Mouse (Mus musculus): ENCODE measurements around the gene Fndc5.

The Fndc5 gene

GRCm38 (mm10) chr4:129147552-129148103 lies 10.8 kb downstream of the Fndc5 start:
- no peak for DNase-seq

- DNase-seq: no peak
These were observed 12.5 kb downstream of the Fndc5 start for GRCm38 (mm10) chr4:129149321-129149720.

DNA sequence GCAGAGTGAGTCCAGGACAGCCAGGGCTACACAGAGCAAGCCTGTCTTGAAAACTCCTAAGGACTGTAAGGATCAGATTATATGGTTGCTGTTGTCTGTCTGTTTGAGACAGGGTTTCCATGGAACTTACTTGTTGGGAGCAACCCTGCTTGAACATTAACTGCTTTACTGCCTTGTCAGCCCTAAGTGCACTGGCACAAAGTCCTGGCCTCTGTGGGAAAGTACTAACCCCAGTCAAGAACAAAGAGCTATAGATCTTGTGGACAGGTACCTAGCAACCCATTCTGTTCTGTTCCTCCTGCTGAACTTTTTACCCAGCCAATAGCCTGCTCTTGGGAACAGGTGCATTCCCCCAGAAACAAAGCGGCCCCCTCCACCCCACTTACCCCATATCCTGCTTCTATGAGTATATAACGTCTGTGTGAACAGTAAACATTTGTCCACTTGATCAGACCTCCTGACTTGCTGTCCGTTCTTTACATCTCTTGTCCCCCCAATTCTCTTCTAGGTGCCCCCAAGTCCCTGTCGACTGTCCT lies 14.5 kb downstream of the Fndc5 start:
- DNase-seq: no peak

- DNase-seq: no peak
These were observed 20.7 kb downstream of the Fndc5 start for GRCm38 (mm10) chr4:129157541-129157940.

- DNase-seq: no peak
These were observed 21.8 kb downstream of the Fndc5 start for GRCm38 (mm10) chr4:129158549-129158948.

- no peak for DNase-seq
These were observed 24.3 kb downstream of the Fndc5 start for GRCm38 (mm10) chr4:129161076-129161475.

DNA sequence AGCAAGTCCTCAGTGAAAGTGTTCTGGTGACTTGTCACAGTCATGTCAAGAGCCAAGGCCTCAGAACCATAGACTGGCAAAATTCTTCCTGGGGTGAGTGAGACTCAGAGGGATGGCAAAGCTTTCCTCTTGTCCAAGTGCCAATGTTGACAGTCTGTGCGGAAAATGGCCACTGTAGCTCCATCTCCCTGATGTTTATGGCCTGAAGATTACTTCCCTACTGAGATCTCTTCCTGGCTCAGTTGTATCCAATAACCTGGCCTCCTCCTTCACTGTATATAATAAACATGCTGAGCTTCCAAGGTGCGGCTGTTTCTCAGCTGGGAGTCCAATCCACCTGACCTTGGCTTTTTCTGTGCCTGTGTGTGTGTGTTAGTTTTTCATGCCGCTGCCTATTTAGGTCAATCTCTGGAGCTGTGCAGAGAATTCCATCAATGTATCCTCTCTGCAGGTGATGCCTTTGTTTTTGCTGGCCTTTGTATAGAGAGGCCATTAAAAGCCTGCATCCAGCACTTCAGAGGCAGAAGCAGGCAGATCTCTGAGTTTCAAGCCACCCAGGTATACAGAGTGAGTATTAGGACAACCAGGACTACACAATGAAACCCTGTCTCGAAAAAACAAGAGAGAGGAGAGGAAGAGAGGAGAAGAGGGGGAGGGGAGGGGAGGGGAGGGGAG lies 24.9 kb downstream of the Fndc5 start:
- DNase-seq: no peak

GRCm38 (mm10) chr4:129172529-129172928 lies 35.7 kb downstream of the Fndc5 start:
- no peak for DNase-seq

GRCm38 (mm10) chr4:129179560-129179959 lies 42.8 kb downstream of the Fndc5 start:
- DNase-seq: no peak

DNA sequence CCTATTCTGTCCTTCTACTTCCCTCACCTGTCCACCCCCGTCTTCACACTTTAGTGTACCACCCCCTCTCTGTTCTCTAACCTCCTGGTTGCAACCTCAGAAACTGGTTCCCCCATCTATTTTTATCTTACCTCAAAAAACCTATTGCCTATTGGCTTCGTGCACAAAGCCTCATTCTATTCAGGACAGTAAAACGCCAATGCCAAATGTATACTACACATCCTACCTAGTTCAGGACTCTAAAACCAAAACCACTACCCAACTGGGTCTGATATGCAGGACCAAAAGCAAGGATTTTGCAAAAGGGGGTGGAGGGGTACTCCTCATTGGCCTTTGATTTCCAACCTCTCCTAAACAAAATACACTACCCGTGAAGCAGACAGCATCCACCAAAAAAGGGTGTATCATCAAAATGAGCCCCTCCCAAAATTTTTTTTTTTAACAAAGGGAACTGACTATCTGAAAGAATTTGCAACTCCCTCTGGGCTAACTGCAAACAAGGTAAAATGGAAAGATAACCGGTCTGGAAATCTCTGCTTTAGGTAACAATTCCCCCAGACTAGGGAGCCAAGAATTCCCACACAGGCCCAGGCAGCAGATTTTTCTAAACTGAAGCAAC lies 51.4 kb downstream of the Fndc5 start:
- DNase-seq: no peak

GRCm38 (mm10) chr4:129188803-129189541 lies 52.2 kb downstream of the Fndc5 start:
- peak; percentile 61 for DNase-seq

GRCm38 (mm10) chr4:129189542-129190519 lies 53.0 kb downstream of the Fndc5 start, which contains the start of the genes S100pbp and Yars:
TSS of gene S100pbp (minus strand) at chr4:129189727.
TSS of gene Yars (plus strand) at chr4:129189760.
- peak; percentile 95 for DNase-seq

DNA sequence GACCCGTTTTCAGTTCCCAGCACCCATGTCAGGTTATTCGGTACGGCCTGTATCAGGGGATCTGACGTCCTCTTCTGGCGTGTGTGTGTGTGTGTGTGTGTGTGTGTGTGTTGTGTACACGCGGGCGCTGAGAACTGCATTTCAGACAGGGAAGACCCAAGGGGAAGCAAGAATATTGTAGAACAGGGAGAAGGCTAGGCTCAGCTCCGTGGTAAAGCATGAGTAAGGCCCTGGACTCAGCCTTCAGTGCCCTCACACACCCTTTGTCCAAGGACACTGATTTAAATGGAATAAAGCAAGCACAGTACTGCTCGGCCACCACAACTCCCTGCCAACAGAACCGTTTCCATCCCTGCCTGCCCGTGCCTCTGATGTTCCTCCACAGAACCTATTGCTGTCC lies 53.7 kb downstream of the Fndc5 start:
- peak; percentile 11 for DNase-seq

- DNase-seq: no peak
These were observed 54.9 kb downstream of the Fndc5 start for GRCm38 (mm10) chr4:129191691-129192090.

Measured in right cerebral cortex, postnatal 14 days (tissue).